Mouse (Mus musculus): Measurements from ENCODE around the gene Cacna1f.

The Cacna1f gene

DNA sequence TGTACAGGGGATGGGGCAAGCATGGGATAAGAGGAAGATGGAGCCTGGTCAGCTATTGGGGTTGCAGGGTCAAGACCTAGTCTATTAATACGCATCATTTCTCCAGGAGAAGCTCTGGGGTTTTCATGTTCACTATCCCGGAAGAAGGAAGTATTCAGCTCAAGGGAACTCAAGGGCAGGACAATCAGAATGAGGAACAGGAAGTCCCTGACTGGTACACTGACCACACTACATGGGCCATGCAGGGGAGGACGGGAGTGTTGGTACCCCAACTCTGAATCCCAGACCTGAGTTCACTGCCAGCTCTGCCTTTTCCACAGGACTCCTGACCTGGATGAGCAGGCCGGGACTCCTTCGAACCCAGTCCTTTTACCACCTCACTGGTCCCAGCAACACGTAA, 25.7 kb downstream of the Cacna1f start:
- 97% methylated on average over 6 of the region's 6 CpGs for WGBS

DNA sequence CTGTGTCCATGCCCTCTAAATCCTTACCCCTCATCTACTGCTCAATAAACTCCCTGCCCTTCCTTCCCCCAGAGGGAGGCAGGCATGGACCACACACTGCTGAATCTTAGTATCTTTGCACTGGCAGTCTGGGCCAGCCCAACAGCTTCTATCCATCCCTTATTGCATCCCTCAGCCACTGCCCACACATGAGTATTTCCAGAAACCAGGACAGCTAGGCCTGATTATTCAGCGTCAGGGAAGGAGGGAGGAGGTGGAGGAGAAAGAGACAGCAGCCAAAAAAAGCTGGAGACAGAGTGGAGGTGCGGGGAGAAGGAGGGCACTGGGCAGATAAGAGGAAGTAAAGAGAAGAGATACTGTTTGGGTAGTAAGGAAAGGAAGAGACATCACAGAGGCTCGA, 28.2 kb downstream of the Cacna1f start:
- 41% methylated on average over 3 of the region's 3 CpGs for whole genome bisulfite sequencing

DNA sequence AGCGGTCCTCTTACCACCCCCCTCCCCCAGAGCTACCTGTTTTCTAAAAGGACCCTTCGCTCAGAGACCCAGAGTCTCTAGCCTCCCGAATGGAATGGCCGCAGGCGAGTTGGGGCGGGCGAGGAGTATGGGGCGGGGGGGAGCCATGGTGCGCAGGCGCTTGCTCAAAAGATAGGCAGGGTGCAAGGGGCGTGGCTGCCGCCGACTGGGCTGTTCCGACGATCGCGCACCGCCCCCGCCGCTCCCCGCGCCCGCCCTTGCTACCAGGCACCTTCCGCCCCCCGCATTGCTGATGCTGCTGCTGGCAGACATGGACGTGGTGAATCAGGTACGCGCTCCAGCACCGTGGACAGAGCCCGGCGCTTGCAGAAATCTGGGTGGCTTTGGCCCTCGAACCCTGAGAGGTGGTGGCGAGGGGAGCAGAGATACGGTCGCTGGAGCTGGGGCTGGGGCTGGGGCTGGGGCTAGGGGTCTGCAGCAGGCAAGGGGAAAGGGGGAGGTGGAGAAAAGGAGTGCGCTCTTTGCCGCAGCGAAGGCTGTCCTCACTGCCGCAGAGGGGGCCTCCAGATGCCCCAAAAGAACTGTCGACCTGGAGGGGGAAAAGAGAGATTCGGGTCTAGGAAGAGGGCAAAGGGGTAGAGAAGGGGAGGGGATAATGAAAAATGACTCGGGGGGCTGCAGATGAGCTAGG, 31.7 kb downstream of the Cacna1f start, which contains the start of gene Syp:
Gene Syp, plus strand, starts transcription at position 71 of the 691 bp plus-strand sequence.
- 2% methylated on average over 38 of the region's 42 CpGs for WGBS

DNA sequence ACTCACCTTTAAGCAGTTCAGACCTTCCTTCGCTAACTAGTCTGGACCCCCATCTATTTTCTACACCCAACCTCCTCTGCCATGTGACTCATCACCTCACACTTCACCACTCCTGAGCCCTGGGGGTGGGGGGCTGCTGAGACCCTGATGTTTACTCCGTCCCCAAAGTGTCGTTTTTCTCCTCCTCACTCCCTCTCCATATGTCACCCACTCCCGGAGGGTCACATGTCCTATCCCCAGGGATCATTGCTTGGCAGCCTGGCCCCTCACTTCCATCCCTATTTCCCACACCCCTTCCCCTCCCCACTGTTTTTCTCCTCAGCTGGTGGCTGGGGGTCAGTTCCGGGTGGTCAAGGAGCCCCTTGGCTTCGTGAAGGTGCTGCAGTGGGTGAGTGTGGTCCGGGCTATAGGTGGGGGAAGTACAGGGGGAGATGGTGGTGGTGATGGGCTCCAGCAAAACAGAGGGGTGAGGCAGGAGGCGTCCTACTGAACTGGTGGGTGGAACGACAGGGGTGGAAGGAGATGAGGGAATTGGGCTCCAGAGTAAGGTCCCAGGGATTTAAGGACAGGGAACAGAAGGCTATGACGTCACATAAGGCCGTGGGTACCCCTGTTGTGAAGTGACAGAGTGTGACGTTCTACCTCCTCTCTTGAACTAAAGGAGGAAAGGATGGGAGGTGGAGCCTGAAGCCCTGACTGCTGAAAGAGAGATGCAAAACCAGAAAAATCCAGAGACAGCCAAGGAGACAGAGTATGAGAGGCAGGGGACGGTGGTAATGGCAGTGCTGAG, 32.8 kb downstream of the Cacna1f start:
- 7% methylated on average over 13 of the region's 13 CpGs for WGBS

DNA sequence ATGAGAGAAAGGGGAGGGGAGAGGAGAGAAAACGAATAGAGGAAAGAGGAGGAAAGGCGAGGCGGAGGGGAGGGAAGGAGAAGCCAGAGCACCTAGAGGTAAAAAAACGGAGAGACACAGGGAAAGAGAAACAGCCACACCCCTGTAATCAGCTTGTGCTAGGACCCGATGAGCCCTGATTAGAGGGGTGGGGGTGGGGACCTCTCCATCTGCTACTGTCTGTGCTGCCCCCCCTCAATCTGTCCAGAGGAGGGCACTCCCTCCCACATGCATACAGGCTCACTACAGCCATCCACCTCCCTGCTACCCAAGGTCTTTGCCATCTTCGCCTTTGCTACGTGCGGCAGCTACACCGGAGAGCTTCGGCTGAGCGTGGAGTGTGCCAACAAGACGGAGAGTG, 33.9 kb downstream of the Cacna1f start:
- WGBS, result 45% methylated on average over 12 of the region's 12 CpGs

DNA sequence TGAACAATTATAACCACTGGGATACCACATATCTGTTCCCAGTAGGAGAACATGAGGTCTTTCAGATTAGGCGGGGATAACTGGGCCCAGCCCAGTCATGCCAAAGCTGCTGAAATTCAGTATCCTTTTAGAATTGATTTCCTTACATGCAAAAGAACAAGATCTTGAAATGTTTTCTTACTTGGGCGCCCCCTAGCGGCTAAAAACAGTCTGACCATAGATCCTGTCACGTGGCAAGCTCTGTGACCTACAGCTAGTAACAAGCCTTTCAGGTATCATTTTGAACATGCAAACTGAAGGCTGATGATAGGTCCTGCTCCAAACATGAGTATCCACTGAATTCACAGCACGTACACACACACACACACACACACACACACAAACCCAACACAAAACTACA, 38.5 kb downstream of the Cacna1f start:
- 9% methylated on average over 5 of the region's 5 CpGs for WGBS

DNA sequence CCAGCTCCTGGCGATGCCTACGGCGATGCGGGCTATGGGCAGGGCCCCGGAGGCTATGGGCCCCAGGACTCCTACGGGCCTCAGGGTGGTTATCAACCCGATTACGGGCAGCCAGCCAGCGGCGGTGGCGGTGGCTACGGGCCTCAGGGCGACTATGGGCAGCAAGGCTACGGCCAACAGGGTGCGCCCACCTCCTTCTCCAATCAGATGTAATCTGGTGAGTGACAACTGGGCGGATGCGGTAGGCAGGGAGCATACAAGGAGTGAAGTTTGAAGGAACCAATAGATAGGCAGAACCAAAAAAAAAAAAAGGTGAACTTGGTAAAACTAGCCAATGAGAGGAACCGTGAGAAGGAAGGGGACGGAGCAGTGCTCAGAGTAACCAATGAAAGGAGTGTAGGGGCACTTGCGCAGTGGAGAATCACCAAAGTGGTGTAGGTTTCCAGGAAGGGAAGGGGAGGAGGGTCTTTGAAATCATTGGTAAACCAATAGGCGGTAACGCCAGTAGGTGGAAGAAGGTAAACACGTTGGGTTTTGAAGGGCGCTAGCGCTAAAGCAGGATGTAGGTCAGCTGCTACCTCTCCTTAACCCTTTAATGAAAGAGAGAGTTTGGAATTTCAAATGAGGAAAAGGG, 41.9 kb downstream of the Cacna1f start:
- 6% methylated on average over 25 of the region's 25 CpGs for WGBS

DNA sequence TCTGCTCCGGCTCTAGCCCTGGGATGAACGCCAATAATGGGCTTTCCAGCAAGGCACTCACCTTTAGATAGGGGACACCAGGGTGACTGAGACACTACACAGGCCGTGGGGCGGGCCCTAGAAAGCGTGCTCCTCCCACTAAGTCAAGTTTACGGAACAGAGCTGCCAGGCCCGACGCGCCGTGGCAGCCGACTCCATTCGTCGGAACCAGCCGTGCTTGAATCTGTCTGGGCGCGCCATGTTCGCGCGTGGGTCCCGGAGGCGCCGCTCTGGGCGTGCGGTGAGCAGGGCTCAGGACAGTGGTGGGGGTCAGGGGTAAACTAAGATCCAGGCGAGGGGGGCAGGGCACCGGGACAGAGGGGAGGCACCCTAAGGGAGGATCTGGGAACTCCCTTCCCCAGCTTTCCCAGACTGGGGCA, 50.3 kb downstream of the Cacna1f start, which contains the start of gene Prickle3:
Gene Prickle3, plus strand, starts transcription at position 40 of the 419 bp plus-strand sequence.
- WGBS, result 12% methylated on average over 26 of the region's 26 CpGs

DNA sequence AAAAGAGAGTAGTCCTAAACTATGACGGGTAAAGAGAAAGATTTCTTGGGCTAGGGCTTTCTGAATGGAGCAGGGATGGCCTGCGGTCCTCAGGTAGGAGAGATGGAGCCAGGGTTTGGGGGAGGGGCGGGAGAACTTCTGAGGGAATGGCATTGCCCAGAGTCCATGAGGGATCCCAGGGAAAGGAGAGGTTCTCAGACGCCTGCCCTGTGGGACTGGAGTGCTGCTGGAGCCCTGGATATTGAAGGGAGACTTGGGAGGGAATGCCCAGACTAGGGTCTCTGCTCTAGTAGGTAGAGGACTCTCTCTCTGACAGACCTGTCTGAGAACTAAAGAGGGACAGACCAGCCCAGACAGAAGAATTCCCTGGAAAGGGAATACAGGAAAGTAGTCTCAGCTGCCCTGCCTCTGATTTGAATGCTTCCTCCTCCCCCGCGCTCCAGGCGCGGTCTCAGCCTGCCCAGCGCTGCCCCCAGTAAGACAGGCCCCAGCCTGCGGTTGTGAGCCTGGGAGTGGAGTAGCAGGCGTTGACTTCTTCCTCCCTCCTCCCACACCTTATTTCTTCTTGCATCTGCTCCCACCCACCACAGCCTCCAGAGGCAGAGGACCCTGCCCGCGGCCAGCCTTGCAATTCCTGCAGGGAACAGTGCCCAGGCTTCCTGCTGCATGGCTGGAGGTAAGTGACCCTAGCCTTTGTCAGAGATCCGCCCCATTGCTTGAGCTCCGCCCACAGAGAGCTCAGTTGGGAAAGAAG, 51.3 kb downstream of the Cacna1f start:
- 35% methylated on average over 15 of the region's 15 CpGs for WGBS

DNA sequence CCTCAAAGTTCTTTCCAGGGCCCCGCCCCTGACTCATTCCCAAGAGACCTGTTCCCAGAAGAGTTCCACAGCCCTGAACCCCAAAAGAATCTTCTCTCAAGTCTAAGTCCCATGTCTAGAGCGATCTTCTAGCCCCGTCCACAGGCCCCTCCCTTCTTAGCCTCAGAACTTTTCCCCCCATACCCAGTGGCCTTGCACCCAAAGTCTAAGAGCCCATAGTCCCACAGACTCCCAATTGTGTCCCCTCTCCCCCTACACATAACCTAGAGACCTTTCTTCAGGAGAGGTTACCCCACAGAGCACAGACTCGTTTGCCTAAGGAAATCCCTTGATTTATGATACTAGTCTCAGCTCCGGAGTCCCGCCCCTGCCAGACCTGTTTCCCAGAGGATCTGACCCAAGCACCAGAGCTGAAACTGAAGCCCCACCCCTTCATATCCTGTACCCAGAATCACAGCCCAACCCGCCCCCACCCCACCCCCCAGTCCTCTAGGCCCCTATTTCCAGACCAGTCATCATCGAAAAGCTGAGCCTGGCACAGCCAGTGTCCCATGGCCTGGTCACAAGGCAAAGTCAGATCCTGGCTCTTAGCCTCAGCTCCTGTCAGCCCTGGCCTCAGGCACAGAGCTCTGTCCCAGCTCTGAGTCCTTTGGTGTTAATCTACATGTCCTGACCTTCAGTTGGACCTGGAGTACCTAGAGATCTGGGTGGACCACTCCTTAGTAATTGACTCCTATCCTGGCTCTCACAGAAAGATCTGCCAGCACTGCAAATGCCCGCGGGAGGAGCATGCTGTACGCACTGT, 52.1 kb downstream of the Cacna1f start:
- 75% methylated on average over 11 of the region's 11 CpGs for WGBS

DNA sequence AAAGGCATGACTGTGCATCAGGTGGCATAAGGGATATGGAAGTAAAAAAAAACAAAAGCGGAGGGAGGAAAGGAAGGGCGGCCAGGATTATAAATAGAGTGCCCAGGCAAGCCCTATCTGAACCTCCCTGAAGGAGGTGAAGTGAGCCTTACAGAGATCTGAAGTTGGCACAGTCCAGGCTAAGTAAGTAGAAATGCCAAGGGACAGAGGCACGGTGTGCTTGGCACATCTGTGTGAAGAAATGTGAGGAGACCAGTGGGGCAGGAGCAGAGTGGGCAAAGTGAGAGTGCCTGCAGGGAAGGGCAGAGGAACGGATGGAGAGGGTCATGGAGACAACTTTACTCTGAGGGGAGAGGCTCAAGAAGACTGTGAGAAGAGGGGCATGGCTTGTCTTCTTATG, 54.2 kb downstream of the Cacna1f start:
- WGBS, result 68% methylated on average over 4 of the region's 4 CpGs

DNA sequence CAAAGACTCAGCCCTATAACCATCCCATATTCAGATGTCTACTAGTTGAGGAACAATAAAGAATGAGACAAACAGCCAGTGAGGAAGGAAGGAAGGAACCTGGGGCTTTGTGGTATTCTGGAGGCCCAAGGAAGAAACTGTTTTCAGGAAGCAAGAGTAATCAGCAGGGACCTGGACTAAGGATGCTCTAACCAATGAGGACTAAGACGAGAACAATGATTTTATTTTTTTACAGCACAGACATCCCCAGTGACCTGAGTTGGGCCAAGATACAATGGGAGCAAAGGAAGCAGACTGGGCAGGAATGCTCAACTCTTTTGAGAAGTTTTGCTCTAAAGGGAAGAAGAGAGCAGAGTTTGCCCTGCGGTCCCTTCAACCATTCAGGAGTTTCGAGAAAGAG, 56.1 kb downstream of the Cacna1f start:
- WGBS, result 69% methylated on average over 3 of the region's 3 CpGs

DNA sequence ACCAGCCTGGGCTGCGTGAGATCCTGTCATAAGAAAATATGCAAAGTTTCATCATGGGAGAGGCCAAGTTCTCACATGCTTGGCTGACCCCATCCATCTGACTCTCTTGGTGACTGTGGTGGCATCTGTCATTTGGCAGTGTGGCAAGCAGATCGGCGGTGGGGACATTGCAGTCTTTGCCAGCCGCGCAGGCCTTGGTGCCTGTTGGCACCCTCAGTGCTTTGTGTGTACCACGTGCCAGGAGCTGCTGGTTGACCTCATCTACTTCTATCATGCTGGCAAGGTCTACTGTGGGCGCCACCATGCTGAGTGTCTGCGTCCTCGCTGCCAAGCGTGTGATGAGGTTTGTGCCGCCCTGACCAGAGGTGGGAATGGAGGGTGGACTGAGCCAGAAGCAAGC, 57.9 kb downstream of the Cacna1f start:
- WGBS, result 86% methylated on average over 11 of the region's 11 CpGs

DNA sequence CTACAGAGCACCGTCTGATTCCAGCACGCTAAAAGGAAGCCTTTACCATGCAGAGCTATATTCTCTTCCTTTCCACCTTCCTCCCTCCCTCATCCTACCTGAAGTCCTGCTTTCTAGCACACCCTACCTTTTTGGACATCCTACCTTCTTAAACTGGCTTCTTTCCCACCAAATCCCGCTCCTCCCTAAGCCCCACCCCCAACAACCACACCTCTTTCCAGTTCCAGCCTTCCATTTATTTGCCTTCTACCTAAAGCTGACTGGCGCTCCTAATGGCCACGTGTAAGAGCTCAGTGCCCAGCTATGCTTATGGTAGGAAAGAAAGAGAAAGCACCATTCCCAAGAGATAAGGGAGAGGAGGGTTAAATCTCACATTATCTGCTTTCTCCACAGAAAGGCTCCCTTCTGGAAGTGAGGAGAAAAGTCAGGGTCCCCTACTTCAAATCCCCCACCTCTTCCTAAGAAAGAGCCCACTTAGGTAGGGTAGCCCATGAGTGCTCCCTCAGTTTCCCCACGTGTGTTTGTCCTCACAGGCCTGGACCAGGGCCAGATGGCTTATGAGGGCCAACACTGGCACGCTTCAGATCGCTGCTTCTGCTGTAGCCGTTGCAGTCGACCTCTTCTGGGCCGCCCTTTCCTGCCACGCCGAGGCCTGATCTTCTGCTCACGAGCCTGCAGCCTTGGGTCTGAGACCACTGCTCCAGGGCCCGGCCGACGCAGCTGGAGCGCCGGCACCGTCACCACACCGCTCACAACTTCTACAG, 59.0 kb downstream of the Cacna1f start:
- WGBS, result 79% methylated on average over 21 of the region's 21 CpGs

DNA sequence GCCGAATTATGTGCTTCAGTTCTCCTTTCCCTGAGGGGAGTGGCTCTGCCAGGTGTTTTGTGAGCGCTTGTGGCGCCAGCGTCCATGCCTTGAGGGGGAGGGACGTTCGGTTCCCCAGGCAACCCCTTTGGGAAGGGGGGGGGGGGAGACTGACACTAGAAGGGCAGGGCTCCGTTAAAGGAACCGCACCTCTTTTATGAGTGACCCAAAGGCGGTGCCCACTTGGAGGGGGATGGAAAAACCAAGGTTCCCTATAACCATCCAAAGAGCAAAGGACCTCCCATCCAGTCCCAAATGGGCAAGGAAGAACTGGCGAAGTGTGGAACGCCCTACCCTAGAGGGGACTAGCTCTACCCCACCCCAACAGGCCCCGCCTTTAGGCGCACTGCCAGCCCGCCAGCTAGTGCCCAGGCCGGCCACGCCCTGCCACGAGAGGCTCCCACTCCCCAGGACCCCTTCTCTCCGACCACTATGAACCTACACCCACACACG, 63.6 kb downstream of the Cacna1f start:
- 13% methylated on average over 18 of the region's 19 CpGs for WGBS

DNA sequence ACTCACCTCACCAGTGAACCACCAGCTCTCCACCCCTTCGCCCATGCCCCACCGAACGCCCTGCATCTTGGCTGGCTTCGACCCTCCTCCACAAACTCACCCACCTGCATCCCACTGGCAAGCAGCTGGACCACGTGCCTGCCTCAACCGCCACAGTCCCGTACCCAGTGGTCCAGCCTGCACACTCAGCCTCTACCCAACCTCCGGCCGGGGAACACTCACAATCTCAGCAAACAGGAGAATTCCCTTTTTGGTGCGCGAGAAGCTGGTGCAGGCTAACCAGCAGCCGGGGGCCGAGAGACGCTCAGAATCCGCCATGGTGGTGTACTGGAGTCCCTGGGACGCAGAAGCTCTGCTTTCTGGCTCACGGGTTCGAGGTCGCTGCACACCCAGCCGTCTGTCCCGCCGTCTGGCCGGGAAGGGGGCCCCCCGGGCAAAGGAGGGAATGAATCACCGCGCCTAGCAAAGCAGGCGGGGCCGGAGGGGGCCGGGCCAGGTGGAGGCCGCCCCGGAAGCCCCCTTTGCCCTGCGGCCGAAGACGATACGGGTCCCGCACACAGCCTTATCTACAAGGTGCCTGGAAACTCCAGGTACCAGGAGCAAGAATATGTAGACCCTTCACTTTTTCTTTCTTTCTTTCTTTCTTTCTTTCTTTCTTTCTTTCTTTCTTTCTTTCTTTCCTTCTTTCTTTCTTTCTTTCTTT, 64.2 kb downstream of the Cacna1f start, which contains the start of gene Plp2:
Gene Plp2, minus strand, starts transcription at position 470 of the 703 bp plus-strand sequence.
- WGBS, result 5% methylated on average over 35 of the region's 36 CpGs

DNA sequence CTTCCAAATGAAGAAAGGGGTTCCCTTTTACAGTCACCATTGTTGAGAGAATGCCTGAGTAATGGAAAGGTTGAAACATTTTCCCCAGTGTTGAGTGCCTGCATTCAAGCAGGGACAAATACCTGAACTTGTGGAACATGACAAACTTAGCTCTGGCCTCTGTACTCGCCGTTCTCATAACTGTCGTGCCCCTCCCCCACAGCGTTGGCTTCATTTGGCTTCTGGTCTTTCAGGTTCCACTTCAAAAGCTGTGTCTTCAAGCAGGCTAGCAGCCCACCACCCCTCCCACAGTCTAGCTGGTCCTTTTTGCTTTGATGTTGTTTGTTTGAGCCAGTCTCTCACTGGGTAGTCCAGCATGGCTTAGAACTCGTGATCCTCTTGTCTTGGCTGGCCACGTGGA, 65.9 kb downstream of the Cacna1f start:
- WGBS, result 66% methylated on average over 6 of the region's 6 CpGs

DNA sequence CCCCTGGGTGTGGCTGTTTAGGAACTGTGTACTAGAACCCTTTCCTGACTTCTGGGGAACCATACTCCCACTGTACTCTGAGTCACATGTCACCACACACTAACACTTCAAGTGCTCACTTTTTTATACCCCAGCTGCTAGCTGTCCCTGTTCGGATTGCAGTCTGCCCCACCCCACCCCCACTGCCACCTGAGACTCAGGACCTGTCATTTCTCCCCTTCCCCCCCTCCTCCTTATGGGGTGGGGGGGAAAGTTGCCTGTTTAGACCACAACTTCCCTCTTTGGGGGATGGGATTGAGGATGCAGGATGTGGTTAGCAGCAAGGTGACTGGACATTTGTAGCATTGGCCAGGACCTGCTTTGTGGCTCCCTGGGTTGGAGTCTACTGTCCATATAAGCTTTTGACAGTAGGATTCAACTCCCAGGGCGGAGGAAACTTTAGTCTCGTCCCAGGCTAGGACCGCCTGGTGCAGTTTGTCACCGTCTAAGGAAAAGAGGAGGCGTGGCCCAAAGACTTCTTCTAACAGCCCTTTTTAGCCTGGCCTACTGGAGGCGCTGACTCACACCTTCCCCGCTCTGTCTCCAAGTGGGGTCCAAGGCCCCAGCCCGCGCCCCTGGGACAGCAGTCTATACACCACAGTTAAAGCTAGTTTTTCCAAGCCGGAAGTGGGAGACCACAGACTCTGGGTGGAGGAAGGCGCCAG, 66.8 kb downstream of the Cacna1f start:
- WGBS, result 44% methylated on average over 11 of the region's 12 CpGs
